Mouse (Mus musculus): ENCODE data around the gene Rgcc. TPM values are rescaled to one million over a fixed set of nuclear protein-coding genes. Genes with fewer than 3 reads are reported as not detected.

The Rgcc gene
- polyA plus RNA-seq, 1 experiment from 2014 or later = 16.5 TPM

- WGBS = 88% methylated on average over 7 of the region's 7 CpGs
- H3K4me2 ChIP-seq (ENCODE audit: low read length) = no peak overlapping the region
- no peak overlapping the region for H3K27ac ChIP-seq (replicated peaks in 1 of 2; ENCODE audit: control insufficient read depth in 1 of 2, insufficient read depth in 1 of 2, low read depth in 2 of 2, low read length in 2 of 2)
- H3K4me1 ChIP-seq (ENCODE audit: control insufficient read depth in 2 of 2, insufficient read depth in 2 of 2, low read length in 2 of 2) = peaks cover 8 to 13% of the 10 kb centered on the region in 2 experiments; a peak in 3 of 4 replicates
- no peak overlapping the region for H3K4me3 ChIP-seq (ENCODE audit: control insufficient read depth in 1 of 2, insufficient read depth in 1 of 2, low read depth in 1 of 2, low read length in 2 of 2)
- no peaks in the 10 kb centered on the region for H3K27me3 ChIP-seq (ENCODE audit: control insufficient read depth, insufficient read depth, low read length)
- ATAC-seq (ENCODE audit: insufficient number of reproducible peaks, insufficient read depth, low FRiP score, low read depth) = no peak
- no peaks in the 10 kb centered on the region for H3K36me3 ChIP-seq (ENCODE audit: control insufficient read depth, insufficient read depth, low read length)
- H3K9ac ChIP-seq (ENCODE audit: low read length) = no peak overlapping the region
- H3K9me3 ChIP-seq (ENCODE audit: control insufficient read depth, low read length) = peaks cover 4% of the 10 kb centered on the region; the same call in 1 of the 2 replicates
Measured at GRCm38 (mm10) chr14:79287251-79287863, 14.1 kb downstream of the Rgcc start.

- no peak overlapping the region for H3K4me3 ChIP-seq (ENCODE audit: control insufficient read depth in 1 of 2, insufficient read depth in 1 of 2, low read depth in 1 of 2, low read length in 2 of 2)
- ATAC-seq (ENCODE audit: insufficient number of reproducible peaks, insufficient read depth, low FRiP score, low read depth) = no peak
- WGBS = 92% methylated on average over 5 of the region's 5 CpGs
- H3K36me3 ChIP-seq (ENCODE audit: control insufficient read depth, insufficient read depth, low read length) = no peaks in the 10 kb centered on the region
- H3K9me3 ChIP-seq (ENCODE audit: control insufficient read depth, low read length) = peaks cover 4% of the 10 kb centered on the region; the same call in 1 of the 2 replicates
- no peaks in the 10 kb centered on the region for H3K27me3 ChIP-seq (ENCODE audit: control insufficient read depth, insufficient read depth, low read length)
- no peak overlapping the region for H3K27ac ChIP-seq (replicated peaks in 1 of 2; ENCODE audit: control insufficient read depth in 1 of 2, insufficient read depth in 1 of 2, low read depth in 2 of 2, low read length in 2 of 2)
- no peak overlapping the region for H3K9ac ChIP-seq (ENCODE audit: low read length)
- H3K4me2 ChIP-seq (ENCODE audit: low read length) = no peak overlapping the region
- peaks cover 8 to 10% of the 10 kb centered on the region in 2 experiments; a peak in 3 of 4 replicates for H3K4me1 ChIP-seq (ENCODE audit: control insufficient read depth in 2 of 2, insufficient read depth in 2 of 2, low read length in 2 of 2)
Measured at GRCm38 (mm10) chr14:79285549-79285948, 15.9 kb downstream of the Rgcc start.

GRCm38 (mm10) chr14:79284616-79285015 lies 16.8 kb downstream of the Rgcc start:
- H3K27me3 ChIP-seq (ENCODE audit: control insufficient read depth, insufficient read depth, low read length) = no peaks in the 10 kb centered on the region

GRCm38 (mm10) chr14:79283952-79284351 lies 17.5 kb downstream of the Rgcc start:
- Histone ChIP-seq H3K36me3 (ENCODE audit: control insufficient read depth, insufficient read depth, low read length) (no peaks in the 10 kb centered on the region), H3K9ac (ENCODE audit: low read length) (no peak overlapping the region), H3K4me1 (ENCODE audit: control insufficient read depth in 2 of 2, insufficient read depth in 2 of 2, low read length in 2 of 2) (no peaks in the 10 kb centered on the region), H3K4me3 (ENCODE audit: control insufficient read depth in 1 of 2, insufficient read depth in 1 of 2, low read depth in 1 of 2, low read length in 2 of 2) (no peak overlapping the region), H3K27ac (replicated peaks in 1 of 2; ENCODE audit: control insufficient read depth in 1 of 2, insufficient read depth in 1 of 2, low read depth in 2 of 2, low read length in 2 of 2) (no peak overlapping the region), H3K27me3 (ENCODE audit: control insufficient read depth, insufficient read depth, low read length) (no peaks in the 10 kb centered on the region), H3K4me2 (ENCODE audit: low read length) (no peak overlapping the region), H3K9me3 (ENCODE audit: control insufficient read depth, low read length) (peaks cover 4% of the 10 kb centered on the region; the same call in 1 of the 2 replicates)
- ATAC-seq (ENCODE audit: insufficient number of reproducible peaks, insufficient read depth, low FRiP score, low read depth) = no peak
- WGBS = 92% methylated on average over 7 of the region's 7 CpGs

More at GRCm38 (mm10) chr14:79284616-79285015, 16.8 kb downstream of the Rgcc start:
- peaks cover 4% of the 10 kb centered on the region; the same call in 1 of the 2 replicates for H3K9me3 ChIP-seq (ENCODE audit: control insufficient read depth, low read length)
- no peaks in the 10 kb centered on the region for H3K36me3 ChIP-seq (ENCODE audit: control insufficient read depth, insufficient read depth, low read length)
- WGBS = 82% methylated on average over 4 of the region's 4 CpGs
- H3K4me1 ChIP-seq (ENCODE audit: control insufficient read depth in 2 of 2, insufficient read depth in 2 of 2, low read length in 2 of 2) = peaks cover under 1% of the 10 kb centered on the region in 2 experiments; a peak in 2 of 4 replicates
- H3K4me3 ChIP-seq (ENCODE audit: control insufficient read depth in 1 of 2, insufficient read depth in 1 of 2, low read depth in 1 of 2, low read length in 2 of 2) = no peak overlapping the region
- H3K9ac ChIP-seq (ENCODE audit: low read length) = no peak overlapping the region
- ATAC-seq (ENCODE audit: insufficient number of reproducible peaks, insufficient read depth, low FRiP score, low read depth) = no peak
- H3K27ac ChIP-seq (replicated peaks in 1 of 2; ENCODE audit: control insufficient read depth in 1 of 2, insufficient read depth in 1 of 2, low read depth in 2 of 2, low read length in 2 of 2) = no peak overlapping the region
- no peak overlapping the region for H3K4me2 ChIP-seq (ENCODE audit: low read length)

- Histone ChIP-seq H3K4me1 (ENCODE audit: control insufficient read depth in 2 of 2, insufficient read depth in 2 of 2, low read length in 2 of 2) (peaks cover 6 to 7% of the 10 kb centered on the region in 2 experiments), H3K27me3 (ENCODE audit: control insufficient read depth, insufficient read depth, low read length) (no peaks in the 10 kb centered on the region), H3K4me3 (ENCODE audit: control insufficient read depth in 1 of 2, insufficient read depth in 1 of 2, low read depth in 1 of 2, low read length in 2 of 2) (no peak overlapping the region), H3K36me3 (ENCODE audit: control insufficient read depth, insufficient read depth, low read length) (no peaks in the 10 kb centered on the region), H3K9ac (ENCODE audit: low read length) (no peak overlapping the region), H3K9me3 (ENCODE audit: control insufficient read depth, low read length) (peaks cover 4% of the 10 kb centered on the region; the same call in 1 of the 2 replicates), H3K27ac (replicated peaks in 1 of 2; ENCODE audit: control insufficient read depth in 1 of 2, insufficient read depth in 1 of 2, low read depth in 2 of 2, low read length in 2 of 2) (no peak overlapping the region), H3K4me2 (ENCODE audit: low read length) (no peak overlapping the region)
- WGBS = 73% methylated on average over 9 of the region's 9 CpGs
- ATAC-seq (ENCODE audit: insufficient number of reproducible peaks, insufficient read depth, low FRiP score, low read depth) = no peak
Measured at GRCm38 (mm10) chr14:79281894-79282553, 19.4 kb downstream of the Rgcc start.

- Histone ChIP-seq H3K4me3 (ENCODE audit: control insufficient read depth in 1 of 2, insufficient read depth in 1 of 2, low read depth in 1 of 2, low read length in 2 of 2) (no peak overlapping the region), H3K9me3 (ENCODE audit: control insufficient read depth, low read length) (peaks cover 4% of the 10 kb centered on the region; the same call in 1 of the 2 replicates), H3K27ac (replicated peaks in 1 of 2; ENCODE audit: control insufficient read depth in 1 of 2, insufficient read depth in 1 of 2, low read depth in 2 of 2, low read length in 2 of 2) (no peak overlapping the region), H3K9ac (ENCODE audit: low read length) (no peak overlapping the region), H3K4me1 (ENCODE audit: control insufficient read depth in 2 of 2, insufficient read depth in 2 of 2, low read length in 2 of 2) (peaks cover 7% of the 10 kb centered on the region in 2 experiments), H3K36me3 (ENCODE audit: control insufficient read depth, insufficient read depth, low read length) (no peaks in the 10 kb centered on the region), H3K27me3 (ENCODE audit: control insufficient read depth, insufficient read depth, low read length) (no peaks in the 10 kb centered on the region), H3K4me2 (ENCODE audit: low read length) (no peak overlapping the region)
- ATAC-seq (ENCODE audit: insufficient number of reproducible peaks, insufficient read depth, low FRiP score, low read depth) = no peak
- WGBS = 87% methylated on average over 9 of the region's 9 CpGs
Measured at GRCm38 (mm10) chr14:79280456-79280855, 21.0 kb downstream of the Rgcc start.

GRCm38 (mm10) chr14:79279494-79279893 lies 22.0 kb downstream of the Rgcc start:
- 83% methylated on average over 1 of the region's 1 CpGs for WGBS
- Histone ChIP-seq H3K27ac (replicated peaks in 1 of 2; ENCODE audit: control insufficient read depth in 1 of 2, insufficient read depth in 1 of 2, low read depth in 2 of 2, low read length in 2 of 2) (no peak overlapping the region), H3K9me3 (ENCODE audit: control insufficient read depth, low read length) (peaks cover 4% of the 10 kb centered on the region; the same call in 1 of the 2 replicates), H3K4me3 (ENCODE audit: control insufficient read depth in 1 of 2, insufficient read depth in 1 of 2, low read depth in 1 of 2, low read length in 2 of 2) (no peak overlapping the region), H3K9ac (ENCODE audit: low read length) (no peak overlapping the region), H3K36me3 (ENCODE audit: control insufficient read depth, insufficient read depth, low read length) (no peaks in the 10 kb centered on the region), H3K4me2 (ENCODE audit: low read length) (no peak overlapping the region), H3K27me3 (ENCODE audit: control insufficient read depth, insufficient read depth, low read length) (no peaks in the 10 kb centered on the region), H3K4me1 (ENCODE audit: control insufficient read depth in 2 of 2, insufficient read depth in 2 of 2, low read length in 2 of 2) (peaks cover 7% of the 10 kb centered on the region in 2 experiments)
- ATAC-seq (ENCODE audit: insufficient number of reproducible peaks, insufficient read depth, low FRiP score, low read depth) = no peak
